Mouse (Mus musculus) Patski (cell line): ENCODE results near the gene Nmt2. TPM values are rescaled to one million over a fixed set of nuclear protein-coding genes. Genes with fewer than 3 reads are reported as not detected.

ENCODE experiments used
- ATAC-seq: fragments of 100-300 bp; one replicate; pipeline ENCODE4 v1.8.0; 2021
- CTCF ChIA-PET: fragments of 350-600 bp; sonication (Branson Sonifier 250); formaldehyde crosslinking; loops from one replicate; lab custom pipeline; 2022; ENCODE audit warnings: inconsistent platforms; lab: Charles Lee
- POLR2A ChIA-PET: fragments of 350-600 bp; sonication (Branson Sonifier 250); formaldehyde crosslinking; loops from one replicate; lab custom pipeline; 2022; ENCODE audit warnings: antibody characterized with exemption, inconsistent platforms; lab: Charles Lee
- DNase-seq: peaks from one replicate; pipeline ENCODE4 v3.0.0-alpha.2; 2011; ENCODE audit warnings: low read depth, low spot score
- H3K27me3 ChIP-seq: fragments of 371-371 bp; one replicate; pipeline ENCODE4 v1.5.1; 2021
- CTCF ChIP-seq: fragments of 100-300 bp; IDR thresholded peaks from one replicate; pipeline ENCODE4 v1.5.1; 2021
- in situ Hi-C: fragments of 300-500 bp; cut with MboI; formaldehyde crosslinking; loops from 3 replicates; pipeline ENCODE4 v1.11.1; 2018; ENCODE audit warnings: low pct_unique_long_range_greater_than_20kb, mixed read lengths
- polyA plus RNA-seq: library from polyadenylated mRNA; unstranded; gene quantifications from one replicate; pipeline ENCODE4 v1.2.3, GENCODE M21; 2021

Gene Nmt2
- polyA plus RNA-seq, 1 experiment from 2014 or later: 32.0 TPM

GRCm38 (mm10) chr2:3282866-3283601 is 978 bp upstream of the Nmt2 start:
- DNase-seq: no peak
- no peaks in the 10 kb centered on the region for H3K27me3 ChIP-seq
- POLR2A ChIA-PET: interaction anchor here (1.6 kb wide), 1 partner anchor 163 kb away, joined by 3 read pairs; no protein-coding TSS in a partner anchor
- in situ Hi-C loops: no loop called here
- TF ChIP-seq CTCF: no peak
- no peak for ATAC-seq
- CTCF ChIA-PET: no interaction called here

- POLR2A ChIA-PET: interaction anchor here (1.6 kb wide), 1 partner anchor 164 kb away, joined by 3 read pairs; no protein-coding TSS in a partner anchor
- in situ Hi-C loops: no loop called here
- no peak for TF ChIP-seq CTCF
- CTCF ChIA-PET: interaction anchor here (1.1 to 1.3 kb wide), 2 partner anchors 25 to 26 kb away, joined by 3 to 4 read pairs; no protein-coding TSS in a partner anchor
- ATAC-seq: peak; percentile 41
- no peak for DNase-seq
- no peaks in the 10 kb centered on the region for H3K27me3 ChIP-seq
Measured at GRCm38 (mm10) chr2:3284473-3285180, 615 bp downstream of the Nmt2 start.

DNA sequence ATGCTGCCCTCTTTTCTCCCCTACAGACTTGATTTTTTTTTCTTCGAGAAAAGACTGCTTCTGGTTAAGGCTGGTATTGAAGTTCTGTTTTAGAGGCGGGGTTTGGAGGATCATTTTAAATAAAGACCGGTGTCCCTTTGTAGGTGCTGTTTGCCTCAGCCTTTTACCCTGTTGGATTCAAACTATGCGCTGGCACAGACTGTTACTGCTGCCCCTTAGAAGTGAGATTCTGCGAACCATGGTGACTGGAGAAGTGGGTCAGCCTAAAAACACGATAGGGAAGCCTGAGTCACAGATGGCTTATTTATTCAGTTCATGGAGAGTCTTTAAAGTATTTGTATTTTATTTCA is 1.1 kb downstream of the Nmt2 start:
- CTCF ChIA-PET: interaction anchor here (0.7 to 1.7 kb wide), 5 partner anchors 12 to 42 kb away, joined by 3 to 5 read pairs (median 4); no protein-coding TSS in a partner anchor
- TF ChIP-seq CTCF: no peak
- no peak for DNase-seq
- POLR2A ChIA-PET: no interaction called here
- no peaks in the 10 kb centered on the region for H3K27me3 ChIP-seq
- in situ Hi-C loops: no loop called here
- no peak for ATAC-seq

GRCm38 (mm10) chr2:3285709-3286108 is 1.7 kb downstream of the Nmt2 start:
- no peak for TF ChIP-seq CTCF
- DNase-seq: no peak
- H3K27me3 ChIP-seq: no peaks in the 10 kb centered on the region
- ATAC-seq: no peak
- POLR2A ChIA-PET: no interaction called here
- in situ Hi-C loops: no loop called here
- CTCF ChIA-PET: interaction anchor here (0.7 to 1.7 kb wide), 6 partner anchors 9 to 41 kb away, joined by 3 to 5 read pairs (median 4); no protein-coding TSS in a partner anchor

GRCm38 (mm10) chr2:3286243-3286642 is 2.2 kb downstream of the Nmt2 start:
- in situ Hi-C loops: no loop called here
- ChIA-PET CTCF (interaction anchor here (0.6 to 1.7 kb wide), 5 partner anchors 9 to 50 kb away, joined by 3 to 5 read pairs (median 3); partner anchors contain the start of gene Acbd7), POLR2A (no interaction called here)
- ATAC-seq (no peak), DNase-seq (no peak)
- no peak for TF ChIP-seq CTCF
- no peaks in the 10 kb centered on the region for H3K27me3 ChIP-seq

- DNase-seq (no peak), ATAC-seq (no peak)
- in situ Hi-C loops: no loop called here
- POLR2A ChIA-PET: no interaction called here
- no peak for TF ChIP-seq CTCF
- H3K27me3 ChIP-seq: no peaks in the 10 kb centered on the region
- CTCF ChIA-PET: interaction anchor here (0.6 kb wide), 1 partner anchor 37 kb away, joined by 3 read pairs; no protein-coding TSS in a partner anchor
Measured at GRCm38 (mm10) chr2:3289581-3289980, 5.6 kb downstream of the Nmt2 start.

DNA sequence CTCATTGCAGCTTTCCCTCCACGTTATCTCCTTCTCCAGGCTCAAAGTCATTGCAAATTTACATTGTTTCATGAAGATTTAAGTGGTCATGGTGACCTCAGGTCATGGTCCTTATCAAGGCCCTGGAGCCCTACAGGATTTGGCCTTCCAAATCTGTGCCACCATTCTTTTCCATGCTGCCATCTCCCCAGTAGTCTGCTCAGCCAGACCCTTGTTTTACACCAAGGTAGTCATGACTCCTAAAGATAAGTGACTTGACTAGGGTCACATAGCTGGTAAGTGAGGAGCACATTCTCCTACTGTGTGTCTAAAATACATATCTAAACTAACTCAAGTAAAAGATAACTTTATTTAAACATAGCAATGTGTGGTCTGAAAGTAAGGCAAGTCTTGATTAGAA is 8.2 kb downstream of the Nmt2 start:
- ChIA-PET POLR2A (no interaction called here), CTCF (interaction anchor here (1.9 kb wide), 1 partner anchor 15 kb away, joined by 5 read pairs; no protein-coding TSS in a partner anchor)
- TF ChIP-seq CTCF: no peak
- DNase-seq (no peak), ATAC-seq (no peak)
- H3K27me3 ChIP-seq: no peaks in the 10 kb centered on the region
- in situ Hi-C loops: no loop called here

DNA sequence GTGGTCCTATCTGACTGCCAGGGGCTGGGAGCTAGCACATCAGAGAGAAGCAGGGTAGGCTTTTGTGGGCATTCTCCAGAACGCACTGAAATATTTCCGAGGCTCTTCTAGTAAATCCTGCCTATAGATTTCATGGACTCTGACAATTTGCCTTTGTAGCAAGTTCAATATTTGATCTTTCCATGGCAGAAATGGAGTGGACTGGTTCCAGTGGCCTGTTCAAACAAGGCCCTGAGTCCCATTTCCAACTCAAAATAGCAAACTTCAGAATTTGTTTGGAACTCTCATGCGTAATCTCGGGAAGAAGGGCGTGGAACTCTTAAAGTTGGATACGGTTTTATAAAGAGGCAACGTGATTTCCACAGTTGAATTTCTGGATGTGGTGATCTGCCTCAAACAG is 11.8 kb downstream of the Nmt2 start:
- no peak for ATAC-seq
- no peak for DNase-seq
- in situ Hi-C loops: no loop called here

GRCm38 (mm10) chr2:3305426-3306025 is 21.5 kb downstream of the Nmt2 start:
- ChIA-PET CTCF (interaction anchor here (0.7 to 1.6 kb wide), 5 partner anchors 8 to 24 kb away, joined by 3 to 4 read pairs (median 3); no protein-coding TSS in a partner anchor), POLR2A (no interaction called here)
- in situ Hi-C loops: no loop called here
- no peak for TF ChIP-seq CTCF
- DNase-seq (no peak), ATAC-seq (peak; percentile 76)
- no peaks in the 10 kb centered on the region for H3K27me3 ChIP-seq

More for the DNA sequence above, 11.8 kb downstream of the Nmt2 start:
- POLR2A ChIA-PET: no interaction called here
- TF ChIP-seq CTCF: no peak
- H3K27me3 ChIP-seq: no peaks in the 10 kb centered on the region
- CTCF ChIA-PET: interaction anchor here (1.1 to 1.7 kb wide), 2 partner anchors 12 to 32 kb away, joined by 3 to 4 read pairs; no protein-coding TSS in a partner anchor

- DNase-seq: no peak
- ChIA-PET CTCF (interaction anchor here (0.8 to 1.5 kb wide), 6 partner anchors 9 to 91 kb away, joined by 3 to 5 read pairs (median 4); partner anchors contain the start of gene Rpp38), POLR2A (interaction anchor here (1.2 kb wide), 1 partner anchor 12 kb away, joined by 4 read pairs; no protein-coding TSS in a partner anchor)
- no peaks in the 10 kb centered on the region for H3K27me3 ChIP-seq
- in situ Hi-C loops: no loop called here
- ATAC-seq: no peak
- no peak for TF ChIP-seq CTCF
Measured at GRCm38 (mm10) chr2:3323132-3323531, 39.1 kb downstream of the Nmt2 start.
